Mouse (Mus musculus) intestine, embryonic 14.5 days (tissue): Measurements from ENCODE around the gene Cmtm4. TPM values are rescaled to one million over a fixed set of nuclear protein-coding genes. Genes with fewer than 3 reads are reported as not detected.
"Not testable (repeated sequence)": the region's sequence is repeated elsewhere in the genome, so short reads cannot be mapped to it uniquely, and the experiment has no call there.

Experiments used
- ATAC-seq: fragments of 200-750 bp; cut with Nextera tagmentation; replicated peaks from 2 replicates; pipeline ENCODE4 v1.8.0; 2017; ENCODE audit warnings: low read depth, moderate number of reproducible peaks, moderate TSS enrichment, moderate library complexity; ENCODE audit not compliant: low FRiP score, low TSS enrichment
- DNase-seq: peaks from one replicate; pipeline ENCODE4 v3.0.0-alpha.2; 2018; ENCODE audit warnings: low spot score
- H3K27ac ChIP-seq: fragments of 300-500 bp; sonication (generic); 2 replicates; pipeline ENCODE4 v1.5.1; 2014; ENCODE audit warnings: low read depth, mild to moderate bottlenecking, control low read depth
- H3K27me3 ChIP-seq: fragments of 300-500 bp; sonication (generic); replicated peaks from 2 replicates; pipeline ENCODE4 v1.6.1; 2014; ENCODE audit warnings: low read length, control low read depth; ENCODE audit not compliant: control insufficient read depth, insufficient read depth
- H3K36me3 ChIP-seq: fragments of 300-500 bp; sonication (generic); 2 replicates; pipeline ENCODE4 v1.6.1; 2014; ENCODE audit warnings: low read length, control low read depth; ENCODE audit not compliant: control insufficient read depth, insufficient read depth
- H3K4me1 ChIP-seq: fragments of 300-500 bp; sonication (generic); replicated peaks from 2 replicates; pipeline ENCODE4 v1.6.1; 2014; ENCODE audit warnings: low read length, control low read depth, mixed read lengths; ENCODE audit not compliant: control insufficient read depth, insufficient read depth
- H3K4me2 ChIP-seq: fragments of 300-500 bp; sonication (generic); 2 replicates; pipeline ENCODE4 v1.6.1; 2014; ENCODE audit warnings: low read length
- H3K4me3 ChIP-seq: fragments of 300-500 bp; sonication (generic); 2 replicates; pipeline ENCODE4 v1.5.1; 2014; ENCODE audit warnings: low read depth, low read length, control low read depth, mixed read lengths
- H3K9ac ChIP-seq: fragments of 300-500 bp; sonication (generic); 2 replicates; pipeline ENCODE4 v1.6.1; 2014; ENCODE audit warnings: mild to moderate bottlenecking, low read length
- H3K9me3 ChIP-seq: fragments of 300-500 bp; sonication (generic); 2 replicates; pipeline ENCODE4 v1.6.1; 2016; ENCODE audit warnings: low read length, control low read depth; ENCODE audit not compliant: control insufficient read depth
- WGBS: fragments of 180-500 bp; shearing (Covaris S2); extraction: QIAGEN DNeasy Blood & Tissue Kit; methylation state at CpG from one replicate; pipeline ENCODE4 v1.1.7; 2014; 5-methylcytosine and 5-hydroxymethylcytosine counted together
- polyA plus RNA-seq: library from polyadenylated mRNA; unstranded; fragments of >200 nt; fragmentation: Nextera tagmentation; extraction: Ambion mirVana; gene quantifications from 2 replicates; pipeline ENCODE4 v1.2.1, GENCODE M21; 2014

Cmtm4 gene
- polyA plus RNA-seq, 1 experiment from 2014 or later: 7.5 TPM

- DNase-seq, H3K36me3 ChIP-seq, H3K4me1 ChIP-seq, ATAC-seq, H3K9ac ChIP-seq, H3K27me3 ChIP-seq, H3K27ac ChIP-seq, H3K4me3 ChIP-seq, H3K9me3 ChIP-seq, H3K4me2 ChIP-seq: not testable (repeated sequence)
- 39% methylated on average over 6 of the region's 6 CpGs for WGBS
Measured at GRCm38 (mm10) chr8:104308341-104308740, 87.3 kb downstream of the Cmtm4 start.

GRCm38 (mm10) chr8:104304962-104305361, 90.6 kb downstream of the Cmtm4 start:
- DNase-seq (no peak), ATAC-seq (no peak)
- Histone ChIP-seq H3K9me3 (no peaks in the 10 kb centered on the region), H3K9ac (no peak overlapping the region), H3K4me2 (no peak overlapping the region), H3K4me3 (no peak overlapping the region), H3K4me1 (no peaks in the 10 kb centered on the region), H3K27me3 (no peaks in the 10 kb centered on the region), H3K36me3 (no peaks in the 10 kb centered on the region), H3K27ac (no peak overlapping the region)
- WGBS: 88% methylated on average over 11 of the region's 11 CpGs

- H3K4me3 ChIP-seq, ATAC-seq, H3K9ac ChIP-seq, H3K27me3 ChIP-seq, DNase-seq, H3K36me3 ChIP-seq, H3K4me2 ChIP-seq, H3K27ac ChIP-seq, H3K4me1 ChIP-seq, H3K9me3 ChIP-seq: not testable (repeated sequence)
- WGBS: 91% methylated on average over 4 of the region's 4 CpGs
Measured at GRCm38 (mm10) chr8:104302536-104302935, 93.1 kb downstream of the Cmtm4 start.

- H3K4me1 ChIP-seq, H3K9ac ChIP-seq, H3K9me3 ChIP-seq, H3K4me3 ChIP-seq, H3K27me3 ChIP-seq, DNase-seq, H3K4me2 ChIP-seq, H3K36me3 ChIP-seq, ATAC-seq, H3K27ac ChIP-seq: not testable (repeated sequence)
- 25% methylated on average over 3 of the region's 3 CpGs for WGBS
Measured at GRCm38 (mm10) chr8:104301577-104301976, 94.0 kb downstream of the Cmtm4 start.

Other genes starting within 250 kb of the Cmtm4 start
- gene Bean1, start 225.4 kb downstream of the Cmtm4 start, polyA plus RNA-seq: 2.3 and 2.4 TPM in 2 replicates
- gene Tk2, start 147.2 kb downstream of the Cmtm4 start, polyA plus RNA-seq: 15.3 and 17.8 TPM in 2 replicates
- 47.9 and 48.6 TPM in 2 replicates for gene Cklf, start 144.9 kb downstream of the Cmtm4 start, polyA plus RNA-seq
- gene Cmtm2a, start 102.6 kb downstream of the Cmtm4 start, polyA plus RNA-seq: not detected in 2 replicates
- not detected in 2 replicates for gene Gm45711, start 85.7 kb downstream of the Cmtm4 start, polyA plus RNA-seq
- not detected in 2 replicates for gene Cmtm1, start 85.7 kb downstream of the Cmtm4 start, polyA plus RNA-seq
- not detected in 2 replicates for gene Gm11020, start 74.2 kb downstream of the Cmtm4 start, polyA plus RNA-seq
- gene Cmtm2b, start 73.6 kb downstream of the Cmtm4 start, polyA plus RNA-seq: not detected in 2 replicates
- 155 and 171 TPM in 2 replicates for gene Cmtm3, start 56.4 kb downstream of the Cmtm4 start, polyA plus RNA-seq
- 46.1 and 55.3 TPM in 2 replicates for gene Dync1li2, start 47.2 kb upstream of the Cmtm4 start, polyA plus RNA-seq
- gene Terb1, start 114.1 kb upstream of the Cmtm4 start, polyA plus RNA-seq: 0.34 and 0.36 TPM in 2 replicates
- gene Nae1, start 138.8 kb upstream of the Cmtm4 start, polyA plus RNA-seq: 85.8 and 98.9 TPM in 2 replicates
- gene Car7, start 138.9 kb upstream of the Cmtm4 start, polyA plus RNA-seq: 0.92 and 2.0 TPM in 2 replicates
- 13.4 and 14.9 TPM in 2 replicates for gene Pdp2, start 195.6 kb upstream of the Cmtm4 start, polyA plus RNA-seq
- gene Cdh16, start 228.6 kb upstream of the Cmtm4 start, polyA plus RNA-seq: 0.15 and 0.42 TPM in 2 replicates
- 3.8 and 4.0 TPM in 2 replicates for gene Rrad, start 235.5 kb upstream of the Cmtm4 start, polyA plus RNA-seq
- gene Ciao2b, start 246.2 kb upstream of the Cmtm4 start, polyA plus RNA-seq: 86.7 and 92.2 TPM in 2 replicates